Mouse (Mus musculus) mesoderm, embryonic 11.5 days (tissue): ENCODE results near the gene Pcgf2.
"Not testable (repeated sequence)": the region's sequence is repeated elsewhere in the genome, so short reads cannot be mapped to it uniquely, and the experiment has no call there.

ENCODE experiments used
- DNase-seq: peaks from one replicate; pipeline ENCODE4 v3.0.0-alpha.2; 2012; ENCODE audit warnings: low read depth, low spot score

Pcgf2 gene

GRCm38 (mm10) chr11:97668160-97668559 lies 32.1 kb downstream of the Pcgf2 start:
- no peak for DNase-seq

DNA sequence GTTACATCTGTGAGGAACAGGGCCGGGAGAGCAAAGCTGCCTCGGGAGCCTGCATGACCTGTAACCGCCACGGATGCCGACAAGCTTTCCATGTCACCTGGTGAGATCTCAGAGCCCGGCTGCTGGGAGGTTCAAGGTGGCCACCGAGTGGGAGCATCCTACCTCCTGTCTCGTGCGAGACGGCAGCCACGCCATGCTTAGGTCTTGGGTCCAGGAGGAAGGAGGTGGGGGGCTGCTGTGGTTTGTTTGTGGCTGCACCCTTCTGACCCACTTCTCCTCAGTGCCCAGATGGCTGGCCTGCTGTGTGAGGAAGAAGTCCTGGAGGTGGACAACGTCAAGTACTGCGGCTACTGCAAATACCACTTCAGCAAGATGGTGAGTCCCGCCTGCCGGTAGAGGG lies 33.5 kb downstream of the Pcgf2 start:
- DNase-seq, result no peak

DNA sequence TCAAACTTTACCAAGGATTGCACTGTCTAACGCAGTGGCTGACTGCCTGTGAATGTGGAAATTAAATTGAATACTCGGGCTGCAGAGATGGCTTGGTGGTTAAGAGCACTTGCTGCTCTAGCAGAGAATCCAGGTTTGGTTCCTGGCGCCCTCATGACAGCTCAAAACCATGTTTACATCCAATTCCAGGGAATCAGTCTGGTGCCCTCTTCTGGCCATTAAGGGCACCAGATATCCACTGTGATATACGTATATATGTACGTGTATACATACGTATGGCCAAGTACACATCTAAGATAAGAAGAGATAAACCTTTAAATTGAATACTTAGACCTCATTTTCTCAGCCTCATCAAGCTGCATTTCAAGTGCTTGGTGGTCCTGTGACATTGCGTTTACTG lies 34.1 kb downstream of the Pcgf2 start:
- no peak for DNase-seq

GRCm38 (mm10) chr11:97665431-97665830 lies 34.9 kb downstream of the Pcgf2 start:
- DNase-seq, result no peak

DNA sequence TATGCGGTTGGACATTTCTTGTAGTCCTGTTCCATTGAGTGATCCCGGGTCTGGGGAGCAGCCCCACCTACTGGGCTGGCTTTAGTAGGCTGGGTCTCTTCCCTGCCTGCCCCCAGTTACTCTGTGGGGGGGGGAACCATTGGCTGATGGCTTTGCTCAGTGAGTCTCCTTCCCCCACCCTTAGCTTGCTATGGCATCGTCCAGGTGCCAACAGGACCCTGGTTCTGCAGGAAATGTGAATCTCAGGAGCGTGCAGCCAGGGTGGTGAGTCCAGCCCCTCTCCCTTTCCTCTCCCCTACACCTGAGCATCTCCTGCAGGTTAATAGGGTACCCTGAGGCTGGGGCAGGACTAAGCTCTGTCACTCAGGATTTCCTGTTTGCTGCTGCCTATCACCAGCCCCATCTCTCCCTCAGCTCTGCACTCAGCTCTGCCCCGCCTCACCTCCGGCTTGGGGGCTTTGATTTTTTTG lies 35.5 kb downstream of the Pcgf2 start:
- no peak for DNase-seq

DNA sequence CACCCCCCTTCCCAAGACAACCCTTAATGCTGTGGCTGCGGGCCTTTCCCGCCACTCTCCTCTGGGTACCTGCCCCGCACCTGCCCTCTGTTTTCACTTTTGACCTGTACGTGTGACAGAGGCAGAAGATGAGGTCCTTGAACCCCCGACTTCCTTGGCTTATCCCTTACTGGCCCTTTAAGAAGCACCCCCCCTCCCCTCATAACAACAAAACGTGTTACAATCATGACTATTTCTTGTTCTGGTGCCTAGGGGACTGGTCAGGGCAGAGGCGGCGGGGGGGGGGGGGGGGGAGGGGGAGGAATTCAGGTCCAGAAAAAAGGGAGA lies 36.0 kb downstream of the Pcgf2 start:
- no peak for DNase-seq

DNA sequence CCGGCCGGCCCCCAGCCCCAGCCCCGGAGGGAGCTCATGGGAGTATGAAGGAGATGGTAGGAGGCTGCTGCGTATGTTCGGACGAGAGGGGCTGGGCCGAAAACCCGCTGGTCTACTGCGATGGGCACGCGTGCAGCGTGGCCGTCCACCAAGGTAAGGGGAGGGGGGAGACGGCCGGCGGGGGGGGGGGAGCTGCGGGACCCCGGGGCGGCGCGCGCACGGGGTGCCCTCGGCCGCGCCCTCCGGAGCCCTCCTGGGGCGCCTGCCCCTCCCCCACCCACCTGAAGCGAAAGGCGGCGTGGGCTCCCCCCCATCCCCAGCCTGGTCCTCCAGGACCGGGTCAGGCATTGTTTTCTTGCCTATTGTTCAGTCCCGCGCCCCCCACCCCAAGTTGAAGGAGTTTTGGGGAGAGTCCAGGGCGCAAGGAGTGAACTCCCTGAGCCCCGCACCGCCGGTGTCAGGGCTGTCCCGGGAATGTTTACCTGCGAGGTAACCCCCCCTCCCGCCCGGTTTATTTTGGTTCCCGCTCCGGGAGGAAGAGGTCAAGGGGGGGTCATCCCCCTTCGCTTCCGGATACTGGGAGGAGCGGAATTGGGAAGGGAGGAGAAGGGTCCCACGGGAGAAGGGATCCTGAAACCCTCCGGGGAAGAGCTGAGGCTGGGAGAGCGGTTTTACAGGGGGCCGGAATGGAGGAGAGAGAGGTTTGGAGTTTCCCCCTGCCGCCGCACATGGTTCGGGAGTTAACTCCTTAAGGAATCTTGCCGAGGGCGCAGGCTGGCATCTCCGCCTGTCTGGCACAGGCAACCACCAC lies 36.6 kb downstream of the Pcgf2 start:
- DNase-seq, result peak; percentile 53

GRCm38 (mm10) chr11:97662893-97663527 lies 37.3 kb downstream of the Pcgf2 start, which contains the start of gene Mllt6:
TSS of gene Mllt6 (plus strand) at chr11:97663414.
- DNase-seq, result peak; percentile 78

- DNase-seq, result peak; percentile 38
Observed at GRCm38 (mm10) chr11:97662207-97662892, 37.9 kb downstream of the Pcgf2 start.

- peak; percentile 39 for DNase-seq
Observed at GRCm38 (mm10) chr11:97661648-97662133, 38.6 kb downstream of the Pcgf2 start.

DNA sequence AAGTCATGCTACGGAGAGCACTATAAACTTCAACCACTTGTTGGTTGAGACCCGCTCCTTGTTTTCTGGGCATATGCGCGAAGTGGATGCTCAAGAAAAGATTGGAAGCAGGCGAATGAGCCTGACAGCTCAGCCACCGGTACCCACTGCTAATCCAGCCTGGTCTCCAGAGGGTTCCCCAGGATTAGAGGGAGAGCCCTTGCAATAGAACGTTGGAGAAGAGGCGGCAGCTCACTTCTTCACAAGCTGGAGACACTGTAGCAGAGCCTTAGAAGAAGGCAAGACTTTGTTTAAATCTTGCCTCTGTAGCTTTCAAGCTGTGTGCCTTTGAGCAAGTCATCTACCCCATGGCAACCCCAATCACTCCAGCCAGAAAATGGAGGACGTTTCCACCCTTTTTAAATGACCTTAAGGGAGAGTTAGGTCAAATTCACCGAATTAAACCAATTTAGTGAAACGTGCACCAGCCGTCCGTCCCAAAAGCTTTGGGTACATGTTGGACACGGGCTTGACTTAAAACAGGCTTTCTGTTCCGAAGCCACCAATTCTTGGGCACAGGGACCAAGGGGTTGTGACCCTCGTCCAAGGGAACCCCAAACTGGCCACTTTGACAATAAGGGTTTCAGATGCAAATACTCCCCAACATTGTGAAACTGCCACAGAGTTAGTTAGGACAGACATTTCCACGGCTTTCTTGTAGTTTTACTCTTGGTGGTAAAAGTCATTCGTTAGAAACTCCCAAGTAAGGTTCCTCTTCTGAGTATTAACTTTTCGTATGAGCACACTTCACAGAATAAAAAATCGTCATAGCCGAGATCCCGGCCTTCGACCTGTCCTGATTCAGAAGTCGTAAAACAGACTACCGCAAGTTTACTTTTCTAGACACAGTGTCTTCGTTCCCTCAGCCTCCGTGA lies 39.3 kb downstream of the Pcgf2 start:
- no peak for DNase-seq

DNA sequence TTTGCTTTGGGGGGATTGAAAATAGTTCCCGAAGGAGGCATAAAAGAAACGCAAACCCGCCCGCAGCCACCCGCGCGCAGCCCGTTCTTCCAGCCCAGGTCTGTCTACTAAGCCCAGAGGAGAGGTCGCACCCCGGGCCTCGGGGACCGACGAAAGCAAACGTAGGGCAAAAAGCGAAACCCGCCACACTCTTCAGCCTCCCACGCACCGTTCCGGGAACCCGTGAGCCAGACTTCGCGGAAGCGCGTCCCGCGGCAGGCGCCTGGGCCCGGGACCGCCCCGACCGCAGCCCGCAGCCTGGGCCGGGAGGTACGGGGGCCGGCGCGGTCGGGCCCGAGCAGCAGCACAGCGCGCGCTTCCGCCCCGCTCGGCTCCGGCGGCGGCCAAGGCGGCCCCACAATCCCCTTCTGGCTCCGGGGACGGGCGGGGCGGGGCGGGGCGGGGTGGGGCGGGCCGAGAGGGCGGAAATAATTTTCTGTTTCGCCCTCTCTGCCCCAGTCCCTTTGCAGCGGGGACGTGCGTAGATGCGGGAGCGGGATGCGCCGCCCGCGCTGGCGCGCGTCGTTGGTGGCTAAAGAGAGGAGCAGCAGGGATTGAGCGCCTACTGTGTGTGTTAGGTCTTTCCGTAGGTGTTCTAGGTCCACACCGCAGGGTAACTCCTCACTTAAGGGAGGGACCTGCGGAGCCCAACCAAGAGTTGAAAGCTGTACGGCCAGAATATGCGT lies 40.1 kb downstream of the Pcgf2 start:
- peak; percentile 67 for DNase-seq

GRCm38 (mm10) chr11:97659267-97659989 lies 40.9 kb downstream of the Pcgf2 start:
- DNase-seq, result peak; percentile 17

GRCm38 (mm10) chr11:97658751-97659266 lies 41.5 kb downstream of the Pcgf2 start:
- DNase-seq, result no peak

DNA sequence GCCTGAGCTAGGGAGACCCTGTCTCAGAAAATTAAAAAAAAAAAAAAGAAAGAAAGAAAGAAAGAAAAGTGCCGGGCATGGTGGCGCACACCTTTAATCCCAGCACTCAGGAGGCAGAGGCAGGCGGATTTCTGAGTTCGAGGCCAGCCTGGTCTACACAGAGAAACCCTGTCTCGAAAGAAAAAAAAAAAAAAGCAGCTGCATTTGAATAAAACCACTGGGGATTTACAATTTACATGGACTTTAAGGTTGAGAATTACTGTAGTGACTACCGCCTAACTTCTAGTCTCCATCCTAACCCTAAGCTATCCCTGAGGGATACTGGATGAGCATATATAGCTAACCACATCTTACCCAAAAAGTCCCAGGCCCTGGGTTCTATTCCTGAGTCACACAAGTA lies 42.3 kb downstream of the Pcgf2 start:
- DNase-seq, result not testable (repeated sequence)

DNA sequence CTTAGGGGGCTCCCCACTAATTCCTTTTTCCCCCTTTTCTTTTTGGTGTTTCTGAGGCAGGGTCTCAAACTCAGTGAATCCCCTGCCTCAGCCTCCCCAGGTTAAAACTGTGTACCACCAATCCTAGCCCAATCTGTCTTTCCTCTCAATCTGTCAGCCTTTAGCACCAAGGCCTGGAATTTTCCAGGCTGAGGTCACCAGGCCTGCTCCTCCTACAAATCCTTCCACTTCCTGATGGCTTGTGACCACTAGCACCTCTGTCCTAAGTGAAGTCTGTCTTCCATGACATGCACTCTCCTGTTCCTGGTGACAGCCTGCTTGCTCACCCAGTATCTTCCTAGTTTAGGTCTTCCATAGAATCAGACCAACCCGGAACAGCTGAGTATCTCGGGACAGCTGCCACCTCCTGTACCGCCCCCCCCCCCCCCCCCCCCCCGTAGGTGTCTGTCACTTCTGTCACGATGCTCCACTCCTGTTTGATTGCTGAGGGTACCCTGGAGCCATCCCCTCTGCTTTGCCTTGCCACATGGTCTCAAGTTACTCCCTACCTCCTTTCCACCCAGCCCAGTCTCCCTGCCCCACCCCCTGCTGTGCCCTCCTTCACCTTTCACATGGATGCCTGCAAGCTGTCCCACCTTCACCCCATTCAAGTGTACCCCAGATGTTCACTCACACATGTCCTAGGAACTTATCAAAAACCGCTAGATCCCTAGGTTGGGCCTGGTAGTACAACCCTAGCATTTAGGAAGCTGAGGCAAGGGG lies 42.9 kb downstream of the Pcgf2 start:
- DNase-seq, result no peak

DNA sequence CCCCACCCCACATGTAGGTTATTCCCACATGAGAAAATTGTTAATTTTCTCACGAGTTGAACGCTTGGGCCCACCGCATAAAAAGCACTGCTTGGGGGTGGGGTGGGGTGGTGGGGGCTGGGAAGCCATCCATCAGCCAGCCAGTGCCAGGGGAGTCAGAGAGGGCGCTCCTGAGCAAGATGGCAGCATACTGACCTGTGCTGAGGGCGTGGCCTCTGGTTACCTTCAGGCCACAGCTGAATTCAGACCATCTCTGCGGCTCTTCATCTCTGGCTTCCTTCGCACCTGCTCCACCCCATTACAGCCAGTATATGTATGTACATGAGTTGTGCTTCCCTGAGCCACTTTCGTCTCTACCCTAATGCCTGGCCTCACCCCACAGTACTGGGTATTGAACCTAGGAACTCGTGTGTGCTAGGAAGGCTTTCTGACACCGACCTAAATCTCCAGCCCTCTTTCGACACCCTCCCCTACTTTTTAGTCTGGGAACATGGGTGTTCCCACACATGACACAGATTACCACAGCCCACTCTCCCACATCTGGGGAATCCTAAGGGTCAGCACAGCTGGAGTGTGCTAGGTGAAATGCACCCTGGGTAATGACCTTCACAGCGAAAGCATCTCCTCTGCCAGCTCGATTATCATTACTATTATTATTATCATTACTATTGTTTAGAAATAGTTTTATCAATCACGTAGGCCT lies 43.9 kb downstream of the Pcgf2 start:
- DNase-seq, result no peak

DNA sequence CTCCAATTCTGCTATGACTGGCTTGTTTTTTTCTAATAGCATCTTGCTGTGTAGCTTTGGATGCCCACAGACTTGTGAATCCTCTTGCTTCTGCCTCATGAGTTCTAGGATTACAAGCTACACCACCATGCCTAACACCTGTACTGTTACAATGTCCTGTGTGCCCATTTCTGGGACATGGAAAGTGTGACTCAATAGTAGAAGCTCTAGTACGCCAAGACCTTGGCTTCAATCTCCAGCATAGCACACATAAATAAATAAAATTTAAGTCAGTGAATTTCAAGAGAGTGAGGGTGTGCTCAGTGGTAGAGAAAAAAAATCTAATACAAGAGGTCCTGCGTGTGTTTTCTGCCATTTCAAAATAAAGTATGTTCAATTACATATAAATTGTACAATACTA lies 46.1 kb downstream of the Pcgf2 start:
- no peak for DNase-seq
